Mouse (Mus musculus) cortical plate, adult 2 months (tissue): ENCODE data around the gene Ufc1.
"Not testable (repeated sequence)": the region's sequence is repeated elsewhere in the genome, so short reads cannot be mapped to it uniquely, and the experiment has no call there.

Source experiments
- CTCF ChIP-seq: fragments of 200-500 bp; IDR thresholded peaks from 2 replicates; pipeline ENCODE4 v1.5.1; 2011; ENCODE audit warnings: mild to moderate bottlenecking, control low read depth, low read length; ENCODE audit not compliant: insufficient read depth; ENCODE audit errors: extremely low read depth
- POLR2A ChIP-seq: fragments of 200-500 bp; IDR thresholded peaks from 2 replicates; pipeline ENCODE4 v1.6.1; 2011; ENCODE audit warnings: mild to moderate bottlenecking, low read length, control low read depth; ENCODE audit not compliant: insufficient read depth; ENCODE audit errors: extremely low read depth

GRCm38 (mm10) chr1:171326588-171326987 is 31.8 kb upstream of the Ufc1 start:
- TF ChIP-seq CTCF, POLR2A: not testable (repeated sequence)
